Mouse (Mus musculus): ENCODE results near the gene Lingo3.

The Lingo3 gene

GRCm38 (mm10) chr10:80799070-80799566 lies 44.7 kb downstream of the Lingo3 start:
- no peak for DNase-seq (ENCODE audit: low read depth, low spot score)

GRCm38 (mm10) chr10:80798150-80799006 lies 45.5 kb downstream of the Lingo3 start, which contains the start of the genes Sf3a2 and Plekhj1:
Gene Sf3a2, plus strand, starts transcription at chr10:80798198.
Gene Plekhj1, minus strand, starts transcription at chr10:80798626.
- DNase-seq (ENCODE audit: low read depth, low spot score) = peak; percentile 93

- no peak for DNase-seq (ENCODE audit: low read depth, low spot score)
Observed at GRCm38 (mm10) chr10:80797186-80798149, 46.4 kb downstream of the Lingo3 start.

DNA sequence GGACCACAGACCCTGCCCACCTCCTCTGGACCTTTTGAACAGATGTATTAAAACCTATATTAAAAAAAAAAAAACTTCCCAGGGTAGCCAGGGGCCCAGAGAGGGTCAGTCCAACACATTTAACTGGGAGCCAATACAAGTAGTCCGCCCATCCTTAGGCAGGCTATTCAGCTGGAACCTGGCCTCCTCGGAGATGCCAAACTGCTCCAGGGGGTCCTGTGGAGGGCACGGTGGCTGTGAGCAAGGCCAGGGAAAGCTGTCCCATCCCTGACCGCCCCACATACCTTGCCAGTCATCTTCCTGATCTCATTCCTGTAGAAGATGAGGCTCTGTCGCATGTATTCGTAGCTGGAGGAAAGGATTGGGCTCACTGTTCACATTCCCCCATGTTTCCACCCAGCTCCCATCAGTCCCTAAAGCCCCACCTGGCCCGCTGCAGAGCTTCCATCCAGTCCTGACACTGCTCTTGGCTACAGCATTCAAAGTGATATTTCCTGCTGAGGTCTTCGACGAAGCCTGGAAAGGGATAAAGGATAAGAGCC lies 47.5 kb downstream of the Lingo3 start:
- no peak for DNase-seq (ENCODE audit: low read depth, low spot score)

- no peak for DNase-seq (ENCODE audit: low read depth, low spot score)
Observed at GRCm38 (mm10) chr10:80794750-80795149, 49.1 kb downstream of the Lingo3 start.

DNA sequence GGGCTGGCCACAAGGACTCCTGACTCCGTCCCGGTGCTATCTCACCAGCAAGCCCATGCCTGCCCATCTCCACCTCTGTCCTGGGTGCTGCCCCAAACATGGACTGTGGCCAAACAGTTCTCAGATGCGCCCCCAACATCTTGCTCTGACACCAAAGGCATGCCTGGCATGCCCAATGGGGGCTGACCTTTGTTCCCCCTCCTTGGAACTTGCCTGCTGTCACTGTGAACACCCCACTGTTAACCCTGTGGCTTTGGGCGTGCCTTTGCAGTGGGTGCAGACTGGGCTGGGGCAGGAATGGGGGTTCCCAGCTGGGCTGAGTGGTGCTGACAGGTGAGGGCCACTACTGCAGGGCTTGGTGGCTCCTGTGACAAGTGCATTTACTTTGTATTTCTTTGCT lies 50.0 kb downstream of the Lingo3 start:
- no peak for DNase-seq (ENCODE audit: low read depth, low spot score)

- no peak for DNase-seq (ENCODE audit: low read depth, low spot score)
Observed at GRCm38 (mm10) chr10:80793033-80793784, 50.6 kb downstream of the Lingo3 start.

DNA sequence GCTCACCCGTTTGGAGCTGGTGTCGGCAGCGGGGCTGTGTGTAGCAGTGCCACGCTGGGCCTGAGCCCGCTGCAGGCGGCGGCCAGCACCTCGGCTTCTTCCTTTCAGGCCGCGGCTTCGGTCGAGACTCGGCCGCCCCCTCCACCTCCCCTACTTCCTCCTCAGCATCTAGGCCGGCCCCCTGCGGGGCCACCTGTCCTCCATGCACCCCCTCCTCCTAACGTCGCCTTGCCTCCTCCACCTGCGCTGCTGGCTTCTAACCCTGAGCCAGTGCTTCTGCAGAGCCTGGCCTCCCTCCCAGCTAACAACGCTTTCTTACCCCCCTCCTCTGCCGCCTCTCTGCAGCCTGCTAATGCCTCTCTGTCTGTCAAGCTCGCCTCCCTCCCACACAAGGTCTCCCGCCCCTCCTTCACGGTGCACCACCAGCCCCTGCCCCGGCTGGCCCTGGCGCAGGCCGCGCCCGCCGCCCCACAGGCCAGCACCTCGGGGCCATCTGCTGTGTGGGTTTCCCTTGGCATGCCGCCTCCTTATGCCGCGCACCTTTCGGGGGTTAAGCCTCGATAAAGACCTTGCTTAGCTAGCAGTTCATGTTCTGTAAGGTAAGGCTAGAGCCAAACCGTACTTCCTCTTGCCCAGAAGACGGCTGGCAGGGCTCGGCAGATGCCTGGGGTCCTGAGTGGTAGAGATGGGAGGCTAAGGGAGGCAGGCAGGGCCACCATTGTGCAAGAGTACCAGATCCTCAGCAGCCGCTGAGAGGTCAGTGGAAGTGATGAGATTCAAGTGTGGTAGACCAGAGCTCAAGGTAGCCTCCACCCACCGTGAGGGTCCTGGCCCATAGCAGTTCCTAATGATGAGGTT lies 51.4 kb downstream of the Lingo3 start:
- DNase-seq (ENCODE audit: low read depth, low spot score) = no peak

- DNase-seq (ENCODE audit: low read depth, low spot score) = no peak
Observed at GRCm38 (mm10) chr10:80791476-80792174, 52.2 kb downstream of the Lingo3 start.

DNA sequence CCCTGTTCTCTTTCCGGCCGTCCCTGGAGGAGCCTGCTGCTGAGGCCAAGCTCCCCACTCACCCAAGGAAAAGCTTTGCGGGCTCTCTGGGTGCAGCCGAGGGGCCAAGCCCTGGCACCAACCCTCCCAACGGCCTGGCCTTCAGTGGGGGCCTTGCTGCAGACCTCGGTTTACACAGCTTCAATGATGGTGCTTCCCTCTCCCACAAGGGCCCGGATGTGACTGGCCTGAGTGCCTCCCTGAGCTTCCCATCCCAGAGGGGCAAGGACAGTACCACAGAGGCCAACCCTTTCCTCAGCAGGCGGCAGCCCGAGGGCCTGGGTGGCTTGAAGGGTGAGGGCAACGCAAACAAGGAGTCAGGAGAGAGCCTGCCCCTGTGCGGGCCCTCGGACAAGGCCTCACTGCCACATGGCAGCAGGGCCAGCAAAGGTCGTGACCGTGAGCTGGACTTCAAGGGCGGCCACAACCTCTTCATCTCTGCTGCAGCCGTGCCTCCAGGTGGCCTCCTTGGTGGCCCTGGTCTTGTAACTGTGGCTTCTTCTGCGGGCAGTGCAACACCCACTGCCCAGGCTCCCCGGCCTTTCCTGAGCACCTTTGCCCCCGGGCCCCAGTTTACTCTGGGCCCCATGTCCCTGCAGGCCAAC lies 53.0 kb downstream of the Lingo3 start:
- no peak for DNase-seq (ENCODE audit: low read depth, low spot score)

GRCm38 (mm10) chr10:80787517-80787916 lies 56.3 kb downstream of the Lingo3 start:
- DNase-seq (ENCODE audit: low read depth, low spot score) = no peak

- no peak for DNase-seq (ENCODE audit: low read depth, low spot score)
Observed at GRCm38 (mm10) chr10:80785963-80786362, 57.9 kb downstream of the Lingo3 start.

DNA sequence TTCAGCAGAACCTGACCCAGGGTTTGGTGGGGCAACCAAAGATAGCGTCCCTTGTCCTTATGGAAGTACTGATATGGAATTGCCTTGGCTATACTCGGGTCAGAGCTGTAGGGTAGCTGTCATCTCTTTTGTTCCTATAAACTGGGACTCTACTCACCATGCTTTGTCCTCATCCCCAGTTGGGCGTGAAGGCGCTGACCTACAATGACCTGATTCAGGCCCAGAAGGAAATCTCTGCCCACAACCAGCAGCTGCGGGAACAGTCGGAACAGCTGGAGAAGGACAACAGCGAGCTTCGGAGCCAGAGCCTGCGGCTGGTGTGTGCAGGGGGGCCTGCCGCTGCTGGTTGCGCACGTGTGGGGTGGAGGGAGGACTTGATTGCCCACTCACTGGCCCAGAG lies 59.0 kb downstream of the Lingo3 start:
- no peak for DNase-seq (ENCODE audit: low read depth, low spot score)

DNA sequence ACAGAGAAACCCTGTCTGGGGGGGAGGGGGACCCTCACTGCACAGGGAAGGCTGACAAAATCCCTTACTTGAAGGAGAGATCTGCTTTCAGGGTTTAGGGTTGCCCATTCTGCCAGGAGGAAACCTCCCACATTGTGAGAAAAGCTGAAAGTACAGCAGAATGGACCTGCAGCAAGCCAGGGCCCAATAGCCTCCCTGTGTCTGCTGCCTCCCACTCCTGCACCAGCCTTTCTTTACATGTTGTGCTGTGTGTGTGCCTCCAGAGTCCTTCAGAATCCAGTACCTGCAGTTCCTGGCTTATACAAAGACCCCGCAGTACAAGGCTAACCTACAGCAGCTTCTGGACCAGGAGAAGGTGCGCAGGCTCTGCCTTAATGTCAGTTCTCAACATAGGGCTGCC lies 59.5 kb downstream of the Lingo3 start:
- DNase-seq (ENCODE audit: low read depth, low spot score) = no peak

Measured in embryo, embryonic 11.5 days (tissue).